Mouse (Mus musculus): ENCODE results near the gene Sergef.

Sergef gene

DNA sequence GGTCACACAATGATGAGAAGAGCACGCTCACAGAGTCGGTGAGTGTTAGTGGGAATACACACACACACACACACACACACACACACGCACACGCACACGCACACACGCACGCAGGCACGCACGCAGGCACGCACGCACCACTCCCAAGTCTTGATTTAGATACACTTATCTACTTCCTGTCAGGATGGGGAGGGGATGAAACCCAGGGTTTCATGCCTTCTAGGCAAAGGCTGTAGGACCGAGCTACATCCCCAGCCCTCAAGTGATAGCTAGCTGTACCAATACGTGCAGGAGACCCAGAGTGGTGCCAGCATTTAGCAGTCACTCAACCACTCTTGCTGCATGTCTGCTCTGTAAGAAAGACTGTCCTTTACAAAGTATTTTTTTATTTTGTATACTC, 137.0 kb downstream of the Sergef start:
- no peak for DNase-seq (ENCODE audit: low spot score in 2 of 2)

DNA sequence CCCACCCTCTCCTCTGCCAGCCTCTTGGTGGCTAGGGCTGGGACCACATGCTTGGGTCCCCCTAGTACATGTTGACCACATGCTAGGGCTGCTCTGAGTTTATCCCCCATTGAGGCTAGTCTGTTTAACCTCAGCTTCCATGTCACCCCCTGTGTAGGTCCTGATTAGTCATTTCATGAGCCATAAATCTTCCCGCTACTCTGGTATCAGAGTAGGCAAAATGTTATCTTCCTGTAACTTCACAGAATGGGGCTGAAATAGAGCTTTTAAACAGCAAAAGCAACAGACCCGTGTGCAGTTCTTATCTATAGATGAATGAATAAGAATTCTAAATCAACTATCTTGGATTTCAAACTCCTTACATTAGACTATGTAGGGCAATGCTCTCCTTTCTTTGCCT, 138.1 kb downstream of the Sergef start:
- no peak for DNase-seq (ENCODE audit: low spot score in 2 of 2)

DNA sequence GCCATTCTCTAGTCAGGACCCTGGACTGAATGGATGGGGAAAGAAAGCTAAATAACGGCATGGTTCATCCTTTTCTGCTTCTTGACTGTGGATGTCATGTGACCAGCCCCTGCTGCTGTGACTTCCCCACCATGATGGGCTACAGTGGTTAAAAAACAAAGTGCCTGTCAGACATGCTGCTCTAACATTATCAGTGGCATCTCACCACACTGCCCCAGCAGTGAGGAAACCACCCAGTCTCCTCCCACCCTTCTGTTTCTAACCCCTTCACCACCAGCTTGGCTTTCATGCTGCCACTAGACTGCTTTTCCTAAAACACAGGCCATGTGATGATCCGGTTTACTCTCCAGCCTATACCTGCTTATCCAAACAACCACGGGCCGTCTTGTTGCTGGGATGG, 140.0 kb downstream of the Sergef start:
- no peak for DNase-seq (ENCODE audit: low spot score in 2 of 2)

DNA sequence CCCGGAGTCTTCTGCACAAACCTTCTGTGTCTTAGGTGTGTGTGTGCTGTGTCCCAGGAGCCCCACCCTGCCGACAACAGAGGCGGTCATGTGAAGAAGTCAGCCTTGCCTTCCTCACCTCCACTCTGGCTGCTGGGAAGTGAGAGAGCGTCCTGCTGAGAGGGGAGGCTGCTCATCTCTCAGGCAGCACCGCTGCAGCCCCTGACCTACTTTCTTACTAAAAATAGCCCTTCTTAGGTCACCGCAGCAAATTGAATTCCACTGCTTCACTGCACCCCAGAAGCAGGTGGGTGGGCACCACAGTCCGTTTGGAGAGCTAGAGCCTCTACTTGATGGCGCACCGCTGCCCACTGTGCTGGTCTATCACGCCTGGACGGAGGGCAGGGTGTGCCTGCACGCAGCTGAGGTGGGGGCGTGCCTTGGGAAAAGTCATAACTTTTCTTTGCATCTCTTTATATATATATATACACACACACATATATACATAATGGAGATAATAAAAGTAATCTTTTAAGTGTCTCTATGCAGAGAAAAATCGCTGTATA, 147.4 kb downstream of the Sergef start:
- no peak for DNase-seq (ENCODE audit: low spot score in 2 of 2)

DNA sequence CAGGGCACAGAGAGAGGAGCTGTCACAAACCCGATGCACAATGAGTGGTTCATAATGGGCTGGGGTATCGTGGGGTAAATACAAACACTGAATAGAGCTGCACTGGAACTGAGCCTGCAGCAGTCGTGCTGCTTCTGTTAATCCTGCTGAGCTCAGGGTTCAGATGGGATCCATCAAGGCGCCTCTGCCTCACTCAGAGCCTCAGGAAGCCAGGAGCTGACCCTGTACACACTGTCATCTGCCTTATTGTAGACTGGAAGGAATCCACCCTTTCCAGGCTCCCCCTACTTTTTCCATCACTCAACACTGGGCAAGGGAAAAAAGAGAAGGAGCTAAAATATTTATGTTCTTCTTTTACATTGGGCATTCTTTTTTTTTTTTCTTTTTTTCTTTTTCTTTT, 152.3 kb downstream of the Sergef start:
- DNase-seq (ENCODE audit: low spot score in 2 of 2): no peak

DNA sequence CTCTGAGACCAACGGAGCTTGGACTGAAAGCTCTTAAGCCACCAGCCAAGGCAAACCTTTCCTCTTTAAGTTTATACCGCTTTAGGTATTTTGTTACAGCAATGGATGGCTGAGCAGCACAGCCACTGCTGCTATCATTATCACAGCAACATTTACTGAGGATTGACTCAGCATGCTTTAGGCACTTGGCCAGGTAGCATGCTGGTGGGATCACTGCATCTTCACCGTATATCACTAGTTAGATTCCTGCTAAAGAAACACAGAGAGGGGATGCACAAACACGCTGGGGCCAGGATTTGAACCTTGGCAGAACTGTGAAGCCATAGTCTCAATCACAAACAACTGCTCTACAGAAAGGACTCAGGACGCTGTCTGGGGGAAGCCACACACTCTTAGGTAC, 152.8 kb downstream of the Sergef start:
- no peak for DNase-seq (ENCODE audit: low spot score in 2 of 2)

DNA sequence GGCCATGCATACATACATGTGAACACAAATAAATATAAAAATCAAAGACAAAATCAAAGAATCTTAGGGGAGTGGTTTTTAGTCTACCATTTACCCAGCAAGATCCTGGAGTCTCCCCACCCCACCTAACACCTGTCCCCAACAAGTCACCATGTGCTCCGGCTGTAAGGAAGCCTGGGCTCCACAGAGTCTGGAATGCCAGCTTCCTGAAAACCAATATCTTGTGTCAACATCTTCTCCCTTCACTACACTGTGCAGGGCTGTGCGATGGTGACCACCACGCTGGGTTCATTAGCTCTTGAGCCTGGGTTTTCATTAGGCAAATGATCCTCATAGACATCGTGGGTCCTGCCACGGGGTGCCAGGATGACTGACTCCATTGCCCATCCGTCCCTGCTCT, 155.4 kb downstream of the Sergef start:
- DNase-seq (ENCODE audit: low spot score in 2 of 2): no peak

DNA sequence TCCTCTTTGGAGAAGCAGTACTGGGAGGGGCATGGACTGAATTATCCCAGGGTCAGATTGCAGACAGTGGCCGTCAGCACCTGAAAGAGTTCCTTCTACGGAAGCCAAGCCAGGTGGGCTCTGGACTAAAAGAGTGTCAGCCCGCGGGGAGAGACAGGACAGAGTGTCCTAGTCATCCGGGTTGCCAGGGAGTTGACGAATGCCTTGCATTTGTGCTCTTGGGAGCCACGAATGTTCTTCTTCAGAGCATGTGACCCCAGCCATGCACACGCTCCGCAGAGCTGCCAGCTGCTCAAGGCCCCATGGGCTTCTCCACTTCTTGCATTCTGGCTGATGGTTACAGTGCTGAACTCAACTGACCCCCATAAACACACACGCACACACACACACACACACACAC, 156.6 kb downstream of the Sergef start:
- no peak for DNase-seq (ENCODE audit: low spot score in 2 of 2)

DNA sequence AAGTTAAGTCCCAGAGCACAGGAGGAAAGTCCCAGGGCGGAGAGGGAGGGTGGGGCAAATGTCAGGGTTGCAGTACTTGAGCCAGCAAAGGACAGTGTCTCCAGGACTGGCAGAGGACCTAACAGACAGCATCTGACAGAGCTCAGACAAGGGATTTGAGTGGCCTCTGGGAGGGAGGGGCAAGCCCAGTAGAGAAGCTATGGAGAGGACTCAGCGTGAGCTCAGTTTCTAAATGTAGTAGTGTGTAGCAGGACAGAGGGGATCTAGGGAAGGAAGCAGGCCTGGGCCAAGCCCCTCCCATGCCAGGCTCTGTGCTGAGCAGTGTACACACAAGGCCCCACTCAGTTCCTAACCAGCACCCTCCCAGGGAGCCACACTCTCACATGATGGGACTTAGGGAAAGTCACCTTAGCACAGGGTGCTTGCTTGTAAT, 157.5 kb downstream of the Sergef start:
- DNase-seq (ENCODE audit: low spot score in 2 of 2): no peak

DNA sequence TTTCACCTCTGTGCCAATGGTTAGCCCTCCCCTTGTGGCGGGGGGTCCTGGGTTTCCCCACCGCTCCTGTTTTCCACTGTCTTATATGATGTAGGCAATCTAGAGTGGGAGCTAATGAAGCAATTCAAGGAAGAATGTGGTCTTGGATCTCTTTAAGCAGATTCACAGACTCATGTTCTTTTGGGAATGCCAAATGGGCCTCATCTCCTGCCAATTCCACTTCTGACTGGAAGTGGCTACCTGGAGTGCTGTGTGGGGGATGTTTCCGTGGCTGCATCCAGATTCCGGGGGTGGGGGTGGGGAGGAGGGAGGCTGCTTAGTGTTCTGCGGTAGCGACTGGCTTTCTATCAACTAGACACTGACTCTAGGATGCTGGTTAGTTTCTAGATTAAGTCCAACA, 159.8 kb downstream of the Sergef start:
- DNase-seq (ENCODE audit: low spot score in 2 of 2): no peak

DNA sequence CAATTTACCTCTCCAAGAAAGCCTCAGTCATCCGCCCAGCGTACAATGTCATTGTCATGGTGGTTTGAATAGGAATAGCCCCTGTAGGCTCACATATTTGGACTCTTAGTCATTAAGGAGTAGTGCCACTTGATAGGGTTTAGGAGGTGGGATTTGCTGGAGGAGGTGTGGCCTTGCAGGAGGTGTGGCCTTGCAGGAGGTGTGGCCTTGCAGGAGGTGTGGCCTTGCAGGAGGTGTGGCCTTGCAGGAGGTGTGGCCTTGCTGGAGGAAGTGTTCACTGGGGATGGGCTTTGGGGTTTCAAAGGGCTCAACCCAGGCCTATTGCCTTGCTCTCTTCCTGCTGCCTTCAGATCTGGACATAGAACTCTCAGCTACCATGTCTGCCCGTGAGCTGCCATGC, 162.2 kb downstream of the Sergef start:
- DNase-seq (ENCODE audit: low spot score in 2 of 2): no peak

DNA sequence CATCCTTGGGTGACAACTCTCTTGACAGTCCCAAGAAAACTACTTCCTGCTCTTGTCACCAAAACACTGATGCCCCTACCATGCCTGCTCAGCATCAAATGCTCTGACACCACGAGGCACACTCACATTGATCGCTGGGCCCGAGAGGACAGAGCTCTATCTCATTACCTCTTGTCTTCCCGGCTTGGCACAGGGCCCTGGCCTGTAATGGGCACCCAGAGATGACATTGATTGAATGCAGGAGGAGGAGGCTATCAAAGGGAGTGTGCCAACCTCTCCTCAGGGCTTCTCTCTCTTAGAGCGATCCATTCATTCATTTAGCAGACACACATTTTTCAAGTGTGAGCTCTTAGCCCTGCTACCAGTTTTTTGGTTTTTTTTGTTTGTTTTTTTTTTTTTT, 164.1 kb downstream of the Sergef start:
- DNase-seq (ENCODE audit: low spot score in 2 of 2): no peak

DNA sequence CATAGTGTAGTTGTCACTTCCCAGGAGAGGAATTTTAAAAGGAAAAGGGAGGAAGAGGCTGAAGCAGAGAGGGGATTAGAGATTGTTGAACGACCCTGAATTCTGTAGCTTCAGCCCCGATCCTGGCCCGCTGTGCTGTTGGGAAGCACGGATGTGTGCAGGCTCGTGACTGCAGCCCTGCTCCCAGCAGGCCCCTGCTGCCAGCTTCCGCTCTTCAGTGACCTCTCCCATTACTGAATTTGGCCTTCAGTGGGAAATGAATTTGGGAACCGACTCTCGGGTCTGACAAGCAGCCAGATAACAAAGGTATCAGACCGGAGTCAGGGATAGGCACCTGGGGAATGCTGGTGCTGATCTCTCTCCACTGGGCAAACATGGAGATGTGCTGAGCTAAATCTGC, 166.5 kb downstream of the Sergef start:
- no peak for DNase-seq (ENCODE audit: low spot score in 2 of 2)

DNA sequence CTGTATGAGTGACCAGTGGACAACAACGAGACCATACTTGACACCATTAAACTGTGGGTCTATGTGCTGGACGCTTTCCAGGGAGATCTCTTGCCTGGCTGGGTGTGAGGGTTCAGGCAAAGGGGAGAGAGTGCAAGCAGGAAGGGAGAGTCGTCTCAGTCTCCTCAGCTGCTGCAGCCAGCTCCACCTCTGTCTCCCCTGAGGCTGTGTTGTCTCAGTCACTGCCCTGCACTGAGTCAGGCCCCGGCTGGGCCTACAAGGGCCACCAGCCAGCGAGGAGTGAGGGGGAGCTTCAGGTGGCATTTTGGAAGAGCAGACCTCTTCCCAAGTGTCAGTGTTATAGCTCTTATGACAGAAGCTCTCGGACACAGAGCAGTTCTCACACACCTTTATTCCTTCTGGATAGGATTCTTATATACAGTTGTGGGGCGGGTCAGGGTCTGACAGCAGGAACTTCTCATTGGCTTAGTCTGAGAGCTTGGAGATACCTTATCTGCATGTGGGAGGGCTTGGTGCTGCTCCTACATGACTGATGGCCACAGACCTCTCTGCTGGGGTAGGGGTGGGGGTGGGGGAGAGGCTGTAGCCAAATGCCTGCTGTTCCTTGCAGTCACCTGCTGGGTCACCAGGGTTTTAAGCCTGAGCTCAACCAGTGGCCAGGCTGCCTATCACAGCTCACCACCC, 168.4 kb downstream of the Sergef start:
- no peak for DNase-seq (ENCODE audit: low spot score in 2 of 2)

DNA sequence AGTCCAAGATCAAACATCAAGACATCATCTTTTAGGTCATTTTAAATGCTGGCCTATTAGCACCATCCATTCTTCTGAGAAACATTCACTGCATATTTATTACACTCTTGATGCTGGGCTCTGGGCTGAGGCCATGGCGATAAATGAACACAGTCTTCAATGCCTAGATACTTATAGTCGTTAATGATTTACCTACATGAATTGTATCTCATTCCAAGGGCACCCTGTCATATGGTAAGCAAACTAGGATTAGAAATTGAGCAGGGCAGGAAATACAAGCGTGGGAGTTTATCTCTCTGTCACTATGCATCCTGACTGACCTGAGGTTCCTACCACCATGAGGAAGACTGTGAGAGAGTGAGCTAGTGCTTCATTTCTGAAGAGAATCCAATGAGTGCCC, 170.1 kb downstream of the Sergef start:
- DNase-seq (ENCODE audit: low spot score in 2 of 2): no peak

DNA sequence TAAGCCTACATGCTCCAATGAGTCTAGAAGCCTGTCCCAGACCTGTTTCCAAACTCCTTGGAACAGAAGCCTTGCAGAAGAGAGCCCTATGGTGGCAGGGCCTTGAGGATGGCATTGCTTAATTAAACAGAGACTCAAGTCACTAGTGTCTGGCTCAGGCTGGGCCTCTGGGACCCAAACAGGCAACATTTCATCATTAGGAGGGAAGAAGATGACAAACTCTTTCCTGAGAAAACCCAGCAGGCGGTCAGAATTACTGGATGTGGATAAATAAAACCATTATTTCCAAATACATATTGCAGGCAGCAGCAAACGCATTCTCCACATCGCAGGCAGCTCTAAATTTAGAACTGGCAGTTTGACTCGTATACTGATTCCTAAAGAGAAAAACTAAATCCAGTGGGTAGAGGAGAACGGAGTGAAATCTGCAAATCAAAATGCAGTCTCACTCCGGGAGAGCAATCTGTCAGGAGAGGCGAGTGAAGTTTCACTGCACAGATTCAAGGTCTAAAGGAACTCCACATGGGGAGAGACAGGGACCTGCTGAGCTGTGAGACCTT, 173.1 kb downstream of the Sergef start:
- DNase-seq (ENCODE audit: low spot score in 2 of 2): no peak

DNA sequence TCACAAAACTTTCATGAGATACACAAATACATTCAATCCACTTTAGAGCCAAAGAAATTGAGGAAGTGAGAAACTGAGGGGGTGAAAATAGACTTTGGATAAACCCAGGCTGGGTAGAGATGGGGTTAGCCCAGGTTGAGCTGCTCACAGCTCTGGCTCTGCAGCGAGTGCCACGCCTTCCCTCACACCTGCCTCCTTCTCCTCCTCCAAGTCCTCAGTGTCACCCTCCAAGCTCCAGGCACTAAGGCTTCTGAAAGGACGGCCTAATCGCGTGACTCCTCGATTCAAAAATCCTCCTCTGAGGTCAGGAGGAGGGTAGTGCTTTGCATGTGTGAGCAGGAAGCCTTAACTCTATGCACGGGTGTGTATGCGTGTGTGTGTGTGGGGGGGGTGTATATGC, 176.5 kb downstream of the Sergef start:
- DNase-seq (ENCODE audit: low spot score in 2 of 2): no peak

DNA sequence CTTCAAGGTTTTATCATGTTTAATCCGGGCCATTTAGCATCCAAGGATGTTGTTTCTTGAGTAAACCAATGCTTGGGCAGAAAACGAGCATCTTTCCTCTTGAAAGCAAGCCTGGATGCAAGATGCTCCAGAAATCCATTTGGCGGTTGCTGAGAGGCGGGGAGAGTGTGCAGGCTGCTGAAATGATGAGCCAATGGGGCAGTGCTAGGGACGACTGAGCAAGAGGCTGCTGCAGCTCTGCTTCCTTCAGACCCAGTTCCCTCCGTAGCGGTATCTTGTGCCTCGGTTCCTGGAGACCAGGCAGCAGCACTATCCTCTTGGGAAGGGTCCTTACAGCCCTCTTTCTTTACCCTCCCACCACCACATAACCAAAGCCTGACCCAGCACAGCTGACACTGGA, 177.3 kb downstream of the Sergef start:
- no peak for DNase-seq (ENCODE audit: low spot score in 2 of 2)

DNA sequence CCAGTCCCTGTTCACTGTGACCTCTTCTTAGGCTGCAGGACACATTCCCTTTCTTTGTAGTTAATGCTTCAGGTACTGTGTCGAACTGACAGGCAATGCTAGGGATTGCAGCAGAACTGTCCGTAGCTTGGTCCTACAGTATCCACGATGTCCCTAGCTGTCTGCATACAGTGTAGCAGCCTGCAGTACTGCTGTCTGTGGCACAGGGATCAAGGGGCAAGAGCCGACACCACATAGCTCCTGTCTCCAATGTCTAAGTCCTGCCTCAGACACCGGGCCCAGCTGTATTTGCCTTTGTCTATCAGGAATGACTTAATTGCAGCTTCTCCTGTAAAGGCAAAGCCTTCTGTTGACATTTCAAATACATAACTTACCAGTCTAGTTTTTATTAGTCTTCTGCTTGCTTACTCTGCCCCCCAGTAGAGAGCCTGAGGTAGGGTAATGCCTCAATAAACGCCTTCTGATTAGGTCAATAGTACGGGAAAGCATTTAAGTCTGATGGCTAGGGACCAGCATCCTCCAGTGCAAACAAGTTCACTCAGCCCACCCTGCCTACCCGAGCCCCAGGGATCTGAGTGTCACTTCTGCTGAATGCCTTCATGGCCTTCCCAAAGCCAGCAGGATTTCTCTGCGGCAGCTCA, 179.9 kb downstream of the Sergef start:
- no peak for DNase-seq (ENCODE audit: low spot score in 2 of 2)

DNA sequence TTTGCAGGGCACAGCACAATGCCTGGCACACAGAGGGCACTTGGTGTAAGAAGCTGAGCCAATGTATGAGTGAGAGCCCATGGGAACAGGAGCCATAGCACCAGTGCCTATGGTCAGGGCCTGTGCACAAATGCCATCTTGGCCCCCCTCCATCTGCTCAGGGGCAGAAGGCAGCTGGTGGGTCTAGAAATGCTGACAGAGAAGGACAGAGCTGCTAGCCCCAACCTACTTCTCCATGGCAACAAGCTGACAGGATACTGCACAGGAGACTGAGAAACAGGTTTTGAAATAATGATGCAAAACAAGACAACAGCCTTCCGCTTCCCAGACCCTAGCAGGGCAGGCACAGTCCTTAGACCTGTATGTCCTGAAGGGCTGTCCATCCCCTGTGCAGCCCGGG, 180.4 kb downstream of the Sergef start:
- no peak for DNase-seq (ENCODE audit: low spot score in 2 of 2)

DNA sequence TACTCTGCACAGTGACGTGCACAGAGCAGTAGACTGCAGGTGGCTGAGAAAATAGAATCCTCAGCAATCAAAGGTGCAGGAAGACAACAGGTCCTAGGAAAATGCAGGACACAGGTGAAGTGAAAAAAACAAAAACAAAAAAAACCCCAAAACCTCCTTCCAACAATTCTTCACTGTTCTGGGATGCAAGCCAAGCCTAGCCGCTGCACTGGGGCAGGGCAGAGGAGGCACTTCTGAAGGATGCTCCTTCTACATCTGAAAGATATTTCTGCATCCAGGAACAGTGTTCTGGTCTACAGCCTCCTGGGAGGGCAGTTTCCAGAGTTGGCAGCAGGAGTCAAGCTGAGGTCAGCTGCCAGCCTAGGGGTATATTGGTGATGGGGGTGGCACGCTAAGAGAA, 181.7 kb downstream of the Sergef start:
- no peak for DNase-seq (ENCODE audit: low spot score in 2 of 2)

DNA sequence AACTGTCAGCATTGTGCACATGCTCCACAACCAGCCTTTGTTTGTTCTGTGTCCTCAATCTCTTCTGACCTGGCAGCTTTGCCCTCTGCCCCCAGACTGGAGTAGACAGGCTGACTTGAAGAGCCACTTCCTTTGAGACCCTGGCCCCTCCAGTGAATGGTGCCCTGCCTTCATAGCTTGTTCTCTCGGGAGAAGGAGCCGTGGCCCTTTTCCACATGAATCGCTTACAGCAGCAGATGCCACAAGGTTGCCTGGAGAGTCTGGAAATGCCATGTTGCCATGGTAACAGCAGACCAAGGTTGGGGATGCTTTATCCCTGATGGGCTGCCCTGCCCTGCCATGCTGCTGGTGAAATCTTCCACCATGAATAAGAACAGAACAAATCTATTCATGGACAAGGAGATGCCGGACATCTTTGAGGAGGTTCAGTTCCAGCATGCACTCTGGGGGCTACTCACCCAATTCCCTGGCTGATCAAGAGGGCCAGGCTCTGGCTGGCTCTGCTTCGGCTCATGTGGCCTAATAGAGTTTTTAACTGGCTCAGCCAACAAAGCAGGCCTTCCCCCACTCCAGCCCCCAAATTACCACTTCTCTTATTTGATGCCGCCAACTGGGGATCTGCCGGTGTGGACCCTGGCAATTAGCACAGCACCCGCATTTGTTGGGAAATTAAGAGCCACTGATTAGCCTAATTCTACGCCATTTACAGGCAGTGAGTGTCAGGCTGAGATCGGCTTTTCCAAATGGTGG, 185.5 kb downstream of the Sergef start:
- no peak for DNase-seq (ENCODE audit: low spot score in 2 of 2)
